Mouse (Mus musculus): ENCODE results near the gene Rnf222.

- TF ChIP-seq GATA1 (IDR thresholded peaks at IDR 0.05; ENCODE audit: borderline replicate concordance, low read length) (no peak), FLI1 (IDR thresholded peaks at IDR 0.05; ENCODE audit: low read length) (no peak)
These were observed 26.2 kb downstream of the Rnf222 start for GRCm38 (mm10) chr11:68914566-68914965.
